Mouse (Mus musculus) G1E (cell line): ENCODE measurements around the gene Bche.

Experiments used
- CTCF ChIP-seq: IDR thresholded peaks from 2 replicates; pipeline ENCODE4 v1.5.1; 2012; ENCODE audit warnings: low read depth, low read length, inconsistent platforms, mixed read lengths
- GATA1 ChIP-seq: IDR thresholded peaks from 2 replicates; pipeline ENCODE4 v1.6.1; 2012; ENCODE audit warnings: borderline replicate concordance, low read length, inconsistent platforms, mixed read lengths
- TAL1 ChIP-seq: conservative IDR thresholded peaks from 2 replicates; pipeline ENCODE4 v1.6.1; 2012; ENCODE audit warnings: low read depth, low read length, inconsistent platforms, mixed read lengths

GRCm38 (mm10) chr3:73591757-73592533 lies 116.3 kb downstream of the Bche start:
- TF ChIP-seq CTCF (no peak), GATA1 (no peak), TAL1 (no peak)
